Mouse (Mus musculus): ENCODE results near the gene Rab7b.

Gene Rab7b

GRCm38 (mm10) chr1:131739481-131740160, 51.1 kb downstream of the Rab7b start:
- no peak for DNase-seq

- DNase-seq, result no peak
These were observed 55.5 kb downstream of the Rab7b start, which contains the start of gene Slc26a9 for GRCm38 (mm10) chr1:131743868-131744464. Gene Slc26a9, plus strand, starts transcription at chr1:131744022.

GRCm38 (mm10) chr1:131745391-131745790, 56.9 kb downstream of the Rab7b start:
- no peak for DNase-seq

GRCm38 (mm10) chr1:131747761-131748160, 59.3 kb downstream of the Rab7b start:
- no peak for DNase-seq

- no peak for DNase-seq
These were observed 60.1 kb downstream of the Rab7b start for GRCm38 (mm10) chr1:131748636-131749035.

GRCm38 (mm10) chr1:131749706-131750545, 61.4 kb downstream of the Rab7b start:
- DNase-seq, result no peak

GRCm38 (mm10) chr1:131751181-131751890, 62.8 kb downstream of the Rab7b start:
- DNase-seq, result no peak

GRCm38 (mm10) chr1:131751891-131752311, 63.4 kb downstream of the Rab7b start:
- no peak for DNase-seq

GRCm38 (mm10) chr1:131754212-131754829, 65.8 kb downstream of the Rab7b start:
- DNase-seq, result no peak

GRCm38 (mm10) chr1:131754916-131755315, 66.4 kb downstream of the Rab7b start:
- DNase-seq, result peak; percentile 76

GRCm38 (mm10) chr1:131757211-131757610, 68.7 kb downstream of the Rab7b start:
- DNase-seq, result no peak

- DNase-seq, result no peak
These were observed 70.3 kb downstream of the Rab7b start for GRCm38 (mm10) chr1:131758796-131759195.

- no peak for DNase-seq
These were observed 71.4 kb downstream of the Rab7b start for GRCm38 (mm10) chr1:131759667-131760427.

- no peak for DNase-seq
These were observed 71.9 kb downstream of the Rab7b start for GRCm38 (mm10) chr1:131760428-131760820.

- DNase-seq, result no peak
These were observed 72.8 kb downstream of the Rab7b start for GRCm38 (mm10) chr1:131761079-131761831.

- no peak for DNase-seq
These were observed 75.2 kb downstream of the Rab7b start for GRCm38 (mm10) chr1:131763683-131764082.

- DNase-seq, result no peak
These were observed 76.3 kb downstream of the Rab7b start for GRCm38 (mm10) chr1:131764581-131765338.
